Mouse (Mus musculus): Measurements from ENCODE around the gene Slc30a10.
A peak's percentile ranks its signal among the peaks of the same experiment; 100 is the strongest.

Gene Slc30a10

GRCm38 (mm10) chr1:185454575-185454954, at the start of gene Slc30a10:
TSS of gene Slc30a10 (plus strand) at chr1:185454848.
- no peak for DNase-seq (ENCODE audit: extremely low read depth, insufficient read length, low spot score)

DNA sequence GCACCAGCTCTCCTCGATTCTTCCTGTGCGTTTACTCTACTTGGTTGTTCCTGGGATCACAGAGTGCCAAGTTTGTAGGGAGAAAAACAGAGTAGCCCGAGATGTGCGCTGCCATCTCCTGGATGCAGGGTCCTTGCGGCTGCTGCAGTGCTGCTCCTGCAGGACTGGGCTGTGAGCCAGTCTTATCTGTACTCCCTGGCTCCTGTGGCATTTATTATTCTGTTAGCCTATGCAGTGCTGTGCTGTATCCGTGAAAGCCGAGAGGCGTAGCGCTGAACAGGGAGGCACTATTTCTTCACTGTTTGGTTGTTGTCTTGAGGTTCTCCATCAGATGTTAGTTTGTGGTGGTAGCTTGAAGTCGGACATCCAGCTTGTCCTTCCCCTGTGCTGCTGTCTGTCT, 48.7 kb upstream of the Slc30a10 start:
- no peak for DNase-seq (ENCODE audit: extremely low read depth, insufficient read length, low spot score)

DNA sequence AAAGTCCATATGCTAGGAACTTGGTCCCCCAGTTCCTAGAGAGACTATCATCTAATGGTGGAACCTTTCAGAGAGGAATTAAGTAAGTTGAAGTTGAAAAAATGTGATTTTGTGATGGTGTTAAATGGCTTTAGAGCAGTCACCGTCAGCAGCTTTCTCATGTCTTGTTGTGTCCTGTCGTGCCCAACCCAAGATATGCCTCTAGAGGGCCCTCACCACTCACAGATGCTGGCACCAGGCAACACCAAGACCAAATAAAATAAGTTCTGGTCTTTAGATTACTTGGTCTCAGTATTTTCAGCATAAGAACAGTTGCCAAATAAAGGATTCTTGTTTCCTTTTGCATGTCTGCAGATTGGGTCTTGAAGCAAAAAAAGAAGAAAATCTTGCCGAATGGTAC, 44.8 kb upstream of the Slc30a10 start:
- DNase-seq (ENCODE audit: extremely low read depth, insufficient read length, low spot score), result no peak

DNA sequence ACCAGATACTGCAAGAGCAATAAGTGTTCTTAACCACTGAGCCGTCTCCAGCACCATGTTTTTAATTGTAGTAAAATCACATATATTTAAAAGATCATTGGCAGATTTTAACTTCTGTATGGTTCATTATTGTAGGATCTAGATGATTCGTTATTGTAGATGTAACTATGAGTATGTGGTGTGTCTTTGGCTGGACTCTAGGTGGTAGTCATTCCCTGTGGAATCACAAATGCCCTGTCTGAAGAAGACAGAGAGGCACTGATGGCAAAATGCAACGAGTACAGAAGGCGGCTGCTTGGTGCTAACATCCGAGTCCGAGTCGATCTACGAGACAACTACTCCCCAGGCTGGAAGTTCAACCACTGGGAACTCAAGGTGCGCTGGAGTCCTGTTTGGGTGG, 36.6 kb upstream of the Slc30a10 start:
- DNase-seq (ENCODE audit: extremely low read depth, insufficient read length, low spot score), result no peak

GRCm38 (mm10) chr1:185419805-185420204, 34.8 kb upstream of the Slc30a10 start:
- no peak for DNase-seq (ENCODE audit: extremely low read depth, insufficient read length, low spot score)

DNA sequence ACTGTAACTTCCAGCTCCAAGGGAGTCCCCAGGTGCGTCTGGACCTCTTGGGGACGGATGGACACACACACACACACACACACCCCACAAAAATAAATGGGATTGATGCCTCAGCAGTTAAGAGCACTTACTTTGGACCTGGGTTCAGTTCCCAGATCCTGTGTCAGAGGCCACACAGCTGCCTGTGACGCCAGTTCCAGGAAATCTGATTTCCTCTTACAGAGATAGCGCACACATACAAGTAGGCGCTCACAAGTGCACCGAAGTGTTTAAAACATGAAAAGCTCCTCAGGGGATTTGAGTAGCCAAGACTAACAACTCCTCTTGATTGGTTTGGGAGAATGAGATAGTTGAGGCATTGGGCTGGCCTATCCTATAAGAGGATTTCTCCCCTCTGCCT, 33.9 kb upstream of the Slc30a10 start:
- no peak for DNase-seq (ENCODE audit: extremely low read depth, insufficient read length, low spot score)

- DNase-seq (ENCODE audit: extremely low read depth, insufficient read length, low spot score), result no peak
Measured at GRCm38 (mm10) chr1:185426583-185426982, 28.1 kb upstream of the Slc30a10 start.

DNA sequence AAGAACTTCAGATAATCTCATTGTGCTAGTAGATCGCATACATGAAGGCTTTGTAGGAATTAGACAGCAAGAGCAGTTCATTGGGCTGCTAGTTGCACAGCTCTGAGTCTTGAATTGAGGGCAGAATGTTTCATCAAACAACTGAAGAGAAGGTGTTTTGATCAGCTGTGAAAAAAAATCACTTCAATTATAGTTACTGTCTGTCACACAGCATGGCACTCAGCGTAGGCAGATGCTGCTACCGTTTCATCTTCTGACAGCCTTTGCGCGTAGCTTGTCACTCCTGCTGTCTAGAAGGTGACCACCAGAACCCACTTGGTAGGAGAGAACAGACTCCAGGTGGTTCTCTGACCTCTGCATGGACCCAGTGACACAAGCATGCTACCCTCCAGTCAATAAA, 24.2 kb upstream of the Slc30a10 start:
- no peak for DNase-seq (ENCODE audit: extremely low read depth, insufficient read length, low spot score)

DNA sequence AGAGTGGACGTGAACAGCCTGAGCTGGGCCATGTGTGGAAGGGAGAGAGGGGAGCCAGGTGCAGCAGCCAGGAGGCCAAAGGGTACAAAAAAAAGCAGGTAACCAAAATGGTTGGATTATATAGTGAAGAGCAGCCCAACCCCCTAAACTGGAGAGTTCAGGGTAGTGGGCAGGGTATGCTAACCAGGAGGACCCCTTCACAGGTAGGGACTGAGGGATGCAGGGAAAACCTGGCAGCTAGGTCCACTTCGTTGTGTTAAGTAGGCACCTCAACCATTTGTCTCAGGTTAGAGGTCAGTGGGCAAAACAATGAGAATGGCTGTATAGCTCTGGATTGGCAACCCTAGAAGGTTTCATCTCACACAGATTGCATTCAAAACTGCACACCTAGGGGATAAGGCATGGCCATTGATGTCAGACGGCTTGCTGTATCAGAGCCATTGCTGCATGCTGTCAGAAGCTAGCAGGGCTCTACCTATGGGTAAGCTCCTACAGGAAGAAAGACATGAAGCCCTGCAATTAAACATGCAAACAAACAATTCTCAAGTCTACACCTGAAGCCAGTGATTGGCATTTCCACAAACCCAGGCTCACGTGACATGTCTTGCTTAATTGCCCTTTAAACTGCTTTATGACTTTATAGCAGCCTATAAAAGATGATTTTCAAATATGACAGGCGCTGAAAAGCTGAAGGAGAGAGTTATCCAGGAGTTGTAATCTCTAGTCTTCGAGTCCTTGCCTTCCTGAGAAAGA, 23.2 kb upstream of the Slc30a10 start:
- DNase-seq (ENCODE audit: extremely low read depth, insufficient read length, low spot score), result no peak

GRCm38 (mm10) chr1:185431998-185432317, 22.7 kb upstream of the Slc30a10 start:
- DNase-seq (ENCODE audit: extremely low read depth, insufficient read length, low spot score), result peak; percentile 15

DNA sequence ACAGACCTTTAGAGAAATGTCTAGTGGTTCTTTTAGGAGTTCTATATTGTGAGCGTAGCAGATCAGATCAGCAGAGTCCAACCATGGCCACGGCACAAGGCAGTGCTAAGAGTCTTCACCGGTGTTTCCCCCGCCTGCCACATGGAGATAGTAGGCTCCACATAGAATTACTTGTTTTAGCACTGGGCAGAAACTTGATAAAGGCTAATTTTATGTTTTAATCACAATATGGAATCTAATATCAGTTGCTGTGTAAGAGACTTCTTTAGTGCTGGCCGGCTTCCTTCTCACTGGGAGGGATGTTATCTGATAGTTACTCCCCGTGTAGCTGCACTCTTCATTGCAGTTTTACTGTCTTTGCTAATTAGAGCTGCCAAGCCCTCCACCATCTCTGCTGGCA, 21.5 kb upstream of the Slc30a10 start:
- DNase-seq (ENCODE audit: extremely low read depth, insufficient read length, low spot score), result no peak

- DNase-seq (ENCODE audit: extremely low read depth, insufficient read length, low spot score), result no peak
Measured at GRCm38 (mm10) chr1:185438841-185439580, 15.6 kb upstream of the Slc30a10 start.

DNA sequence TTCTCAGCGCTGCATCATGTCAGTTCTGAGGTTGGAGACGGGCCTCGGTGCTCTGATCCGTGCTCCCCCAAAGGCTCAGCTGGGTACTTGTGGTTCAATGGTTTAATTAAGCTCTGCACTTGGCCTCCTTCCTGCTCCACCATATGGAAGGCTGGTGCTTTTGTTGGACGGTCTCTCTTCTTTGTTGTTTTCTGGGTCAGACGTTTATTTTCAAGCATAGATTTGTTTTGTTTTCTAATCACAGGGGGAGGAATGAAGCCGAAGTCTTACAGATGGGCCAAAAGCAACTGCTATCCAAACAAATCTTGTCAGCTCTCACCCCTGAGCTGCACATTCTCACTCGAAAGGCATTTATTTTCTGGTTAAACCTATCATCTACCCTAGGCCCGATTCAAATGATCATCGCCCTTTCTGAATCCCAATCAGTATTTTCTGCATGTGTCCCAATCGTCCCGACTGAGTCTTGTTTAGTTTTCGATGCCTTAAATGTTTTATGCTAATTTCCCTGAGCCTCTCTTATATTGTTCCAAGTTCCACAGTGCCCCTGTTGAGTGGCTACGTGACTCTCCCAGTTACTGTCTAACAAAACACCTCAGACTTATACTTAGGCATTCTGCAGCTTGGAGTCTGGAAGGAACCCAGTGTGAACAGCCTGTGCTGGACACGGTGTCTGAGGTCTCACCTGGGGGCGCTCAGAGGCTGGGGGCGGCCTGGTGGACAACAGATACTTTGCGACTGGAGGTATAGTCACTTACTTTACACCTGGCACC, 12.8 kb upstream of the Slc30a10 start:
- DNase-seq (ENCODE audit: extremely low read depth, insufficient read length, low spot score), result no peak

GRCm38 (mm10) chr1:185448936-185449335, 5.7 kb upstream of the Slc30a10 start:
- no peak for DNase-seq (ENCODE audit: extremely low read depth, insufficient read length, low spot score)

- DNase-seq (ENCODE audit: extremely low read depth, insufficient read length, low spot score), result no peak
Measured at GRCm38 (mm10) chr1:185449727-185450126, 4.9 kb upstream of the Slc30a10 start.

DNA sequence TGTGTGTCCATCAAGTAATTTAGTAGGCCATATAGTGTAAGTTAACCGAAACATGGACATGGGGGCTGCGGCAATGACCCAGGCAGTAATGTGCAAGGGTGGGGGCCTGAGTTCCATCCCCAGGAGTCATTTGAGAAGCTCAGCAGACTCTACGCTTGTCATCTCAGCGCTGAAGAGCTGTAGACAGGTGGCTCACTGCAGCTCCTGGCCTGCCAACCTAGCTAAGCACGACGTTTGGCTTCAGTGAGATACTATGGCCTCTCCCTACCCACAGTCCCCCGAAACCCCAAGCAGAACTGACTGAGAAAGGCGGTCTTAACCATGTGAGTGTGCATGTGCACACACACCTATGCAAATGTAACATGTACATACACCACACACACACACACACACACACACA, 3.6 kb upstream of the Slc30a10 start:
- DNase-seq (ENCODE audit: extremely low read depth, insufficient read length, low spot score), result no peak

DNA sequence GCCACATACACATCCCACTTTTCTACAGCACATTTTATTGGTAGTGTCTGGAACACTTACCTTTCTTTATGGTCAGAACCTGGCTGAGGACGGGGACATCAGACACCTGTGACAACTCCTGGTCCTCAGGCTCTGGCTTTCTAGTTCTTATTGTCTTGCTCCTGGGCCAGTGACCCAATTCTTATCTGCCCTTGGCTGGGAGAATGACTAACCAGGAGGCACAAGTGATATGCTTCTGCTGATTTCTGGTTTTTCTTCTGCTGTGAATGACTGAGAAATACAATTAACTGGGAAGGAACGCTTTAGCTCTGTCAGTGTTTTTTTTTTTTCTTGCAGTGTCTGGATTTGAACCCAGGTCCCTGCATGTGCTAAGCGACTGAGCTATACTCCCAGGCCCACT, 3.2 kb upstream of the Slc30a10 start:
- no peak for DNase-seq (ENCODE audit: extremely low read depth, insufficient read length, low spot score)

DNA sequence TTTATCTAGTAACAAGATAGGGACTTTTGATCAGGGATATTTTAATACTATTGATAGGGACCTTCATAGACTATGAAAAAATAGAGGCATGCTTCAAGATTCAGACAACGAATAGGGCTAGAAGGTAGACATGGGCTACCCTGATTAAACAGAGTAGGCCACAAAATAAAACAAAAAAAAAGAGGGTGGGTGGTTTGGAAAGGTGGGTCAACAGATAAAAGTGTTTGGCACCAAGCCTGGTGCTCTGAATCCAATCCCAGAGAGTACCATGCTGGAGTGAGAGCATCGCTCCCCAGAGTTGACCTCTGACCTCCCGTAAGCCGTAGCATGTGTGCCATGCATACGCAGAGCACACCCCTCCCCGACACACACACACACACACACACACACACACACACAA, 2.2 kb upstream of the Slc30a10 start:
- DNase-seq (ENCODE audit: extremely low read depth, insufficient read length, low spot score), result no peak

DNA sequence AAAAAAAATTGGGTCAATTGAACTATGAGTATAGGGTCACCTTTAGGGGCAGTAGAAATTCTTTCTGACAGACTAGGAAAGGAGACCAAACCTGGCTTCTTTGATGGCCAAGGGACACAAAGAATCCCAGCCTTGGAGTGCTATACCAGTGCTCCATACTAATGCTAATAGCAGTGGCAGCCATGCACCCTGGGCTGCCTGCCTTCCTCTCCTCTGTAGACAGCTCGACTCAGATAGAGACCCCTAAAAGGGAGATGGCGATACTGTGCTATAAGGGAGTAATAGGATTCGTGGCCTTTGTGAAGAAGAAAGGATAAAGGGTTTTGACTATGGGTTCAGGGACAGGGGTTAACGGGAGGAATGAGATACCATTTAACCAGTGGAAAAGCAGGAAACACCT, 504 bp upstream of the Slc30a10 start:
- no peak for DNase-seq (ENCODE audit: extremely low read depth, insufficient read length, low spot score)

- DNase-seq (ENCODE audit: extremely low read depth, insufficient read length, low spot score), result no peak
Measured at GRCm38 (mm10) chr1:185454955-185455701, 480 bp downstream of the Slc30a10 start.

DNA sequence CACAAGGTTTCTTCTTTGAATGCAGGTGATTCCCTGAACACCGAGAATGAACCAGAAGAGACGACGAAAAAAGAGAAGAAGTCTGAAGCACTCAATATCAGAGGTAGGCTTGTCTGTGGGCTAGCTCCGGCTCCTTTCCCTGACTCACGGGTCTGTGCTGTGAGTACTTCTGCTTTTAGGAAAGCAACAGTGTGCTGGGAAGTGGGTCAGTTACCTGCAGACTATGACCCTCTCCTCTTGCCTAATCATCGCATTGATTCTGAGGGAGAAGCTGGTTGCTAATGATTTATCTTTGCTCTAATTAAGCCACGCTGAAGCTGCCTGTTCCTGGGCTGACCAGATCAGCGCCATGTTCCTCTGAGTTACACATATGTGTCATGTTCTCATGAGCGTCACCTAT, 1.7 kb downstream of the Slc30a10 start:
- DNase-seq (ENCODE audit: extremely low read depth, insufficient read length, low spot score), result no peak
